Mouse (Mus musculus): ENCODE measurements around the gene Baz1b.

DNA sequence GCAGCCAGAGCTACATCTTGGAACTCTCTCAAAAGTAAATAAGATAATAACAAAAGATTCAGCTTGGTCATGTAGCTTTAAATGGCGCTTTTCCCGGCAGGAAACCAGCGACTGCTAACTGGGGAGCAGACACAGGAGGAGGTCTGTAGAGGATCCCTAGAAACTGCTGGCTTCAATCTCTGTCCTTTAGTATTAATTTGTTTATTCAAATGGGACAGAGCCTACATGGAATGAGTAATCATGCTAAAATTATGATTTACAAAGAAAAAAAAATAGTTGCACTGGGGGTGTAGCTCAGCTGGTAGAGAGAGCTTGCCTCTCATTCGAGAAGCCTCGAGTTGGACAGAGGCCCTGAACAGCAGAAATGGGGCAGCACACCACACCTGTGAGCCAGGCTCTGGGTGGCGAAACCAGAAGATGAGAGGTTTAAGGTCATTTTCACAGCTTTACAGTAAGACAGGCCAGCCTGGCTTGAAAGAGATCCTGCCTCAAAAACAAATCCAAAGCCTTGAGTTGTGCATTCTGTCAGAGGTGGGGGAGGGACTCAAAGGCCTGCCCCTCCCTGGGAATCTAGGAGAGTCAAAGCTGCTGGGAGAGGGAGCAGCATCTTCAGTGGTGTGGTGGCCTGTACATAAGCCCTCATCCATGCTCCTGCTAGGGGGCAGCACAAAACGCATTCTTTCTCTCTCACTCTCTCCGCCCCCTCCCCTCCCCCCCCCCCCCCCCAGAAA is 3.8 kb upstream of the Baz1b start:
- TF ChIP-seq CTCF (IDR thresholded peaks at IDR 0.05; ENCODE audit: low read depth), result no peak
- TF ChIP-seq EP300 (IDR thresholded peaks at IDR 0.05; ENCODE audit: low read depth), result no peak
